Mouse (Mus musculus): Measurements from ENCODE around the gene Mbnl2. TPM values are rescaled to one million over a fixed set of nuclear protein-coding genes. Genes with fewer than 3 reads are reported as not detected.

Gene Mbnl2
- polyA plus RNA-seq, 1 experiment: 61.8 TPM

DNA sequence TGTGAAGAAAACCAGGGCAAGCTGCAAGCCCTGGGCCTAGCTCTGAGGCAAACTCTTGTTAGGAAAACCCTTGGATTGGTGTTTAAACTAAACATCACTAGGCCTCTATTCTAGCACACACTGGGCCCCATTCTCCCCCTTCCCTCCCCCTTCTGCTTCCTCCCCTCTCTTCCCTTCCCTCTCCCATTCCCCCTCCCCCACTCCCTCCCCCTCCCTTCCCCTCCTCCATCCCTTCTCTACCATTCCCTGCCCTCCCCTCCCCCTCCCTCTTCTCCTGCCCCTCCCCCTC lies 12.5 kb downstream of the Mbnl2 start:
- Histone ChIP-seq H3K4me3 (ENCODE audit: low read depth, low read length) (peak overlapping the region; percentile 51), H3K4me1 (ENCODE audit: control insufficient read depth, insufficient read depth, low read length) (peaks cover 19% of the 10 kb centered on the region), H3K27me3 (ENCODE audit: control insufficient read depth, insufficient read depth, low read length, poor library complexity, severe bottlenecking) (no peaks in the 10 kb centered on the region), H3K9ac (ENCODE audit: low read depth, poor library complexity, severe bottlenecking) (peak overlapping the region; percentile 56), H3K27ac (ENCODE audit: insufficient read depth, low read length) (peak overlapping the region; percentile 71), H3K36me3 (ENCODE audit: control insufficient read depth, insufficient read depth, low read length, poor library complexity, severe bottlenecking) (no peaks in the 10 kb centered on the region), H3K9me3 (replicated peaks; ENCODE audit: control insufficient read depth, insufficient read depth, low read length, poor library complexity, severe bottlenecking) (no peaks in the 10 kb centered on the region)
- TF ChIP-seq POLR2A (IDR thresholded peaks at IDR 0.05; ENCODE audit: insufficient read depth, low read length): no peak
- TF ChIP-seq EP300 (IDR thresholded peaks at IDR 0.05; ENCODE audit: insufficient read depth, low read depth, low read length): no peak
- TF ChIP-seq CTCF (IDR thresholded peaks at IDR 0.05; ENCODE audit: low read depth, low read length): no peak

GRCm38 (mm10) chr14:120288378-120289002 lies 13.0 kb downstream of the Mbnl2 start:
- peaks cover 19% of the 10 kb centered on the region for H3K4me1 ChIP-seq (ENCODE audit: control insufficient read depth, insufficient read depth, low read length)
- H3K9ac ChIP-seq (ENCODE audit: low read depth, poor library complexity, severe bottlenecking): no peak overlapping the region
- H3K9me3 ChIP-seq (replicated peaks; ENCODE audit: control insufficient read depth, insufficient read depth, low read length, poor library complexity, severe bottlenecking): no peaks in the 10 kb centered on the region
- no peaks in the 10 kb centered on the region for H3K27me3 ChIP-seq (ENCODE audit: control insufficient read depth, insufficient read depth, low read length, poor library complexity, severe bottlenecking)
- no peaks in the 10 kb centered on the region for H3K36me3 ChIP-seq (ENCODE audit: control insufficient read depth, insufficient read depth, low read length, poor library complexity, severe bottlenecking)
- H3K27ac ChIP-seq (ENCODE audit: insufficient read depth, low read length): peak overlapping the region; percentile 52
- no peak for TF ChIP-seq POLR2A (IDR thresholded peaks at IDR 0.05; ENCODE audit: insufficient read depth, low read length)
- TF ChIP-seq CTCF (IDR thresholded peaks at IDR 0.05; ENCODE audit: low read depth, low read length): no peak
- H3K4me3 ChIP-seq (ENCODE audit: low read depth, low read length): no peak overlapping the region

- H3K9ac ChIP-seq (ENCODE audit: low read depth, poor library complexity, severe bottlenecking): no peak overlapping the region
- H3K36me3 ChIP-seq (ENCODE audit: control insufficient read depth, insufficient read depth, low read length, poor library complexity, severe bottlenecking): no peaks in the 10 kb centered on the region
- no peak overlapping the region for H3K4me3 ChIP-seq (ENCODE audit: low read depth, low read length)
- peaks cover 19% of the 10 kb centered on the region for H3K4me1 ChIP-seq (ENCODE audit: control insufficient read depth, insufficient read depth, low read length)
- no peaks in the 10 kb centered on the region for H3K9me3 ChIP-seq (replicated peaks; ENCODE audit: control insufficient read depth, insufficient read depth, low read length, poor library complexity, severe bottlenecking)
- H3K27ac ChIP-seq (ENCODE audit: insufficient read depth, low read length): peak overlapping the region; percentile 52
- TF ChIP-seq CTCF (IDR thresholded peaks at IDR 0.05; ENCODE audit: low read depth, low read length) (no peak), EP300 (IDR thresholded peaks at IDR 0.05; ENCODE audit: insufficient read depth, low read depth, low read length) (no peak), POLR2A (IDR thresholded peaks at IDR 0.05; ENCODE audit: insufficient read depth, low read length) (no peak)
- no peaks in the 10 kb centered on the region for H3K27me3 ChIP-seq (ENCODE audit: control insufficient read depth, insufficient read depth, low read length, poor library complexity, severe bottlenecking)
Observed at GRCm38 (mm10) chr14:120289065-120289464, 13.6 kb downstream of the Mbnl2 start.

GRCm38 (mm10) chr14:120289528-120289927 lies 14.1 kb downstream of the Mbnl2 start:
- Histone ChIP-seq H3K9ac (ENCODE audit: low read depth, poor library complexity, severe bottlenecking) (no peak overlapping the region), H3K27ac (ENCODE audit: insufficient read depth, low read length) (no peak overlapping the region; the same call in 1 of the 2 replicates), H3K4me1 (ENCODE audit: control insufficient read depth, insufficient read depth, low read length) (peaks cover 17% of the 10 kb centered on the region)

DNA sequence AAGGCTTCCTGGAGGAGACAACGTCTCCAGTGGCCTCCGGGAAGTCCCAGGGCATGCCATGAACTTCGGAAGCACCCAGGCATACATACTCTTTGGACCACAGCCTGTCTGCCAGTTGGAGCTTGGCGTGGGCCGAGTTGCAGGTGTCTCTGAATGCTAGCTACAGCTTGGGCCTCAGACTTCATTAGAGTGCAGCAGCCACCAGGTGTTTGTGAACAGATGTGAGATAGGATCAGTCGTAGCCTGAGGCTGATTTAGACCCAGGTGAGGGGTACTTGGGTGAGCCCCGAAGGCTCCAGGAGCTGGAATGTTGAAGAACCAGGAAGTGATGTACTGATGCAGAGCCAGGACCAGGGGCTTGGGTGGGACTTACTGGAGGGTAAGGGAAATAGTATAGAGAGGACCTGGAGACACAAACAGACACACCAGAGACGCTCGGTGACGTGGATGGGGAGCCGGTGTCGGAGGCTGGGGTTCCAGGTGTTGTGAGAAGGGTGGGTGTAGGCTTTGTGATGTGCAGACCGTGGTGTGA lies 15.8 kb downstream of the Mbnl2 start:
- Histone ChIP-seq H3K9ac (ENCODE audit: low read depth, poor library complexity, severe bottlenecking) (no peak overlapping the region), H3K4me1 (ENCODE audit: control insufficient read depth, insufficient read depth, low read length) (peaks cover 18% of the 10 kb centered on the region), H3K36me3 (ENCODE audit: control insufficient read depth, insufficient read depth, low read length, poor library complexity, severe bottlenecking) (no peaks in the 10 kb centered on the region), H3K27ac (ENCODE audit: insufficient read depth, low read length) (no peak overlapping the region), H3K9me3 (replicated peaks; ENCODE audit: control insufficient read depth, insufficient read depth, low read length, poor library complexity, severe bottlenecking) (no peaks in the 10 kb centered on the region), H3K27me3 (ENCODE audit: control insufficient read depth, insufficient read depth, low read length, poor library complexity, severe bottlenecking) (no peaks in the 10 kb centered on the region), H3K4me3 (ENCODE audit: low read depth, low read length) (no peak overlapping the region)
- TF ChIP-seq POLR2A (IDR thresholded peaks at IDR 0.05; ENCODE audit: insufficient read depth, low read length) (no peak), EP300 (IDR thresholded peaks at IDR 0.05; ENCODE audit: insufficient read depth, low read depth, low read length) (peak; percentile 70; the same call in 1 of the 2 replicates)

More at GRCm38 (mm10) chr14:120289528-120289927, 14.1 kb downstream of the Mbnl2 start:
- H3K27me3 ChIP-seq (ENCODE audit: control insufficient read depth, insufficient read depth, low read length, poor library complexity, severe bottlenecking): no peaks in the 10 kb centered on the region
- H3K9me3 ChIP-seq (replicated peaks; ENCODE audit: control insufficient read depth, insufficient read depth, low read length, poor library complexity, severe bottlenecking): no peaks in the 10 kb centered on the region
- no peak overlapping the region for H3K4me3 ChIP-seq (ENCODE audit: low read depth, low read length)
- no peak for TF ChIP-seq EP300 (IDR thresholded peaks at IDR 0.05; ENCODE audit: insufficient read depth, low read depth, low read length)
- no peak for TF ChIP-seq CTCF (IDR thresholded peaks at IDR 0.05; ENCODE audit: low read depth, low read length)
- no peak for TF ChIP-seq POLR2A (IDR thresholded peaks at IDR 0.05; ENCODE audit: insufficient read depth, low read length)
- H3K36me3 ChIP-seq (ENCODE audit: control insufficient read depth, insufficient read depth, low read length, poor library complexity, severe bottlenecking): no peaks in the 10 kb centered on the region

DNA sequence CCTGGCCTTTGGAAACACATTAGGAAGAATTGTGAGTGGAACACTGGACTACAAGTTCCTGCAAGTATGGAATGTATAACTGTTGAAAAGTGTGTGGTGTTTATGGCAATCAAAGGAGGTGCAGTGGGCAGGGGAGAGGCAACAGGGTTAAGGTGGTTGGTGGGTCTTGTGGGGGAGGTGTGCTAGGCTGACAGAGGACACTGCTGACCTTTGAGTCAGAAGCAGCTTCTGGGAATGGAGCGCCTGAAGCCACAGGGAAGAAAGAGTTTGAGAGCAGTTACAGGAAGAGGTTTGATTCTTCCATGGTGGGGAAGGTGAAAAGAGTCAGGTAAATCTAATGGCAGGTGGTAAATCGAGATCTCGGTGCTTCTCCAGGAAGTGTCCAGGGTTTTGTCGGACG lies 16.7 kb downstream of the Mbnl2 start:
- H3K27me3 ChIP-seq (ENCODE audit: control insufficient read depth, insufficient read depth, low read length, poor library complexity, severe bottlenecking): no peaks in the 10 kb centered on the region
- H3K9ac ChIP-seq (ENCODE audit: low read depth, poor library complexity, severe bottlenecking): no peak overlapping the region
- H3K27ac ChIP-seq (ENCODE audit: insufficient read depth, low read length): 0 out of 2 replicates have a peak overlapping the region, but pooled peaks have one; percentile 0
- TF ChIP-seq POLR2A (IDR thresholded peaks at IDR 0.05; ENCODE audit: insufficient read depth, low read length): no peak
- no peak for TF ChIP-seq CTCF (IDR thresholded peaks at IDR 0.05; ENCODE audit: low read depth, low read length)
- peak; percentile 81 for TF ChIP-seq EP300 (IDR thresholded peaks at IDR 0.05; ENCODE audit: insufficient read depth, low read depth, low read length)
- H3K4me3 ChIP-seq (ENCODE audit: low read depth, low read length): no peak overlapping the region
- peaks cover 16% of the 10 kb centered on the region for H3K4me1 ChIP-seq (ENCODE audit: control insufficient read depth, insufficient read depth, low read length)
- H3K9me3 ChIP-seq (replicated peaks; ENCODE audit: control insufficient read depth, insufficient read depth, low read length, poor library complexity, severe bottlenecking): no peaks in the 10 kb centered on the region
- no peaks in the 10 kb centered on the region for H3K36me3 ChIP-seq (ENCODE audit: control insufficient read depth, insufficient read depth, low read length, poor library complexity, severe bottlenecking)

Measured in ES-Bruce4 (cell line).